Mouse (Mus musculus): ENCODE results near the gene Lsp1. TPM values are rescaled to one million over a fixed set of nuclear protein-coding genes. Genes with fewer than 3 reads are reported as not detected.

The Lsp1 gene
- polyA plus RNA-seq, 1 experiment: 159 TPM

DNA sequence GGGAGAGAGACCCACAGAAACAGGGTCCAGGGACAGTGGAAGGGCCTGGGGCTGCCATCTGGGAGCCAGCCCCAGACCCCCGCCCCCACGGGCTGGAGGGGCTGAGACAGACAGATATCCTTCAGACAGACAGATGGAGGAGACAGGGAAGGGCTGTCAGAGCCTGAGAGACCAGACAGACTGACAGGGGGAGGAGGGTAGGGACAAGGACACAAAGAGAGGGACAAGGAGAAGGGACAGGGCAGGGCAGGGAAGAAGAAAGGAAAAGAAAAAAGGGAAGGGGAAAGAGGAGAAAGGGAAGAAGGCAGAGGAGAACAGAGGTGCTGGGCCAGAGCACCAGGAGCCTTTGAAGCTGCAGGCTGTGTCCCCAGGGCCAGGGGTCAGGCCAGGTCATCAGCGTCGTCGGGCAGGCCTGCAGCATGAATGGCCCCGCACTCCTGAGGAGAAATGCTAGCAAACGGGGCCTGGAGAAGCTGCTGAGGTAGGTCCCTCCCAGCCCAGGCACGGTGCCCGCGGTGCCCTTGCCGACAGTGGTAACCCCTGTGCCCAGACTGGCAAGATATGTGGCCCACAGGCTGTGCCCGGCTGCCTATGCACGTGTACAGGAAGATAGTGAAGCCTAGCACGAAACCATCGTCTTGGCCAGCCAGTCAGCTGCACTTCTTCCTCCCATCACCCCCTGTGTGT lies 11.4 kb downstream of the Lsp1 start:
- TF ChIP-seq POLR2A (IDR thresholded peaks at IDR 0.05; ENCODE audit: low read depth, low read length) (peak; percentile 8), CTCF (IDR thresholded peaks at IDR 0.05; ENCODE audit: borderline replicate concordance, insufficient read depth, low read length) (no peak)
- peak overlapping the region; percentile 97 for H3K27ac ChIP-seq (ENCODE audit: insufficient read depth, low read length)
- peaks cover 19% of the 10 kb centered on the region for H3K4me1 ChIP-seq (ENCODE audit: control insufficient read depth, insufficient read depth, low read length)
- peak overlapping the region; percentile 25 for H3K4me3 ChIP-seq (ENCODE audit: insufficient read depth, low read length)

DNA sequence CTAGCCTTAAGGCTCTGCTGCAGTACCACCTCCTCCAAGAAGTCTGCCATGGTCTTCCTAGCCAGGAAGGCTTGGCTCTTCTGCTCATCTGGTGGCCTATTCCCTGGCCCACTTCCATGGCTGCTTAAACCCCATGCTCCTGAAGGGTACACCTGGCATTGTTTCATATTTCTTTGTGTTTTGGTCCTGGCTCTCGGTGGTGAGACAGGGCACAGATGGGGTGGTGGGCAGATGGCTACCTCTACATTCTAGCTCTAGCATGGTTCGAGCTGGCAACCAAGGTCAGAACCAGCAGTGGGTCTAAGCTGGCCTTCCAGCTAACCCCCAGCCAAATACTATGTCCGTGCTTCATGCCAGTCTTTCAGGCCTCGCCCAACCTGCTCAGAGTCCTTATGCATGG lies 12.3 kb downstream of the Lsp1 start:
- H3K27ac ChIP-seq (ENCODE audit: insufficient read depth, low read length): peak overlapping the region; percentile 97
- H3K4me1 ChIP-seq (ENCODE audit: control insufficient read depth, insufficient read depth, low read length): peaks cover 19% of the 10 kb centered on the region
- peak overlapping the region; percentile 25 for H3K4me3 ChIP-seq (ENCODE audit: insufficient read depth, low read length)
- no peak for TF ChIP-seq CTCF (IDR thresholded peaks at IDR 0.05; ENCODE audit: borderline replicate concordance, insufficient read depth, low read length)
- no peak for TF ChIP-seq POLR2A (IDR thresholded peaks at IDR 0.05; ENCODE audit: low read depth, low read length)

DNA sequence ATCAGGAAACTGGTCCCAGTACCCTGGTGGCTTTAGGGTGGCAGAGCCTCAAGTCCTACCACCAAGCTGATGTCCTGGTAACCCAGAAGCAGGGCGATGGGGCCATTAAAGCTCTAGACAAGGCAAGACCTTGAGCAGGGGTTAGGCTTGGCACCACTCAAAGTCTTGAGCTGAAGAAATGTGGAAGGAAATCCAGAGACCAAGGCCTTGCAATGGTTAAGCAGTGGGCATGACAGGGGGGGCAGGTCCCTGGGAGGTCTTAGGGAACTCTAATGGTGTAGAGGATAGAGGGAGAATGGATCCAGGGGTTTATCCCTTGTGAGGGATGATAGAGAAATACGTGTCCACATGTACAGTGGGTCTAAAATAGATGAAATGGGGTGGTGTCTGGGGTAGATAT lies 12.9 kb downstream of the Lsp1 start:
- peak overlapping the region; percentile 97 for H3K27ac ChIP-seq (ENCODE audit: insufficient read depth, low read length)
- no peak overlapping the region for H3K4me3 ChIP-seq (ENCODE audit: insufficient read depth, low read length)
- H3K4me1 ChIP-seq (ENCODE audit: control insufficient read depth, insufficient read depth, low read length): peaks cover 19% of the 10 kb centered on the region
- no peak for TF ChIP-seq CTCF (IDR thresholded peaks at IDR 0.05; ENCODE audit: borderline replicate concordance, insufficient read depth, low read length)
- no peak for TF ChIP-seq POLR2A (IDR thresholded peaks at IDR 0.05; ENCODE audit: low read depth, low read length)

DNA sequence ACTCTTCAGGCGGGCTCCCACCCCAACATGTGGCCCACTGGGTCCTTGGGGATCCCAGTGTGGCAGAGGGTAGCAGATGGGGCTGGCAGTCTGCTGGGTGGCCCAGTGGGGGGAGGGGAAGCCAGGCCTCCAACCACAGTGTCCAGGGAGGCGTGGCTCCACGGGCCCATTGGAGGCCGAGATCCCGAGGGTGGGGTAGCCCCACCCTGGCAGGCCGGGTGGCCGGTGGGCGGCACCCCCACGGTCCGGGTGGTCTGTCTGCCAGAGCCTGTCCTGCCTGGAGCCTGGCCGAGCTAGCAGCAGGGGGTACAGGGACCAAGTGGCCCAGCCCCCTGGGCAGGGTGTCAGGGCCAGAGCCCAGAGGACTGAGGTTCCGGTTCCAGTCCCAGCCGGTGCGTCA lies 14.2 kb downstream of the Lsp1 start:
- TF ChIP-seq POLR2A (IDR thresholded peaks at IDR 0.05; ENCODE audit: low read depth, low read length): no peak
- no peak for TF ChIP-seq CTCF (IDR thresholded peaks at IDR 0.05; ENCODE audit: borderline replicate concordance, insufficient read depth, low read length)
- Histone ChIP-seq H3K27ac (ENCODE audit: insufficient read depth, low read length) (peak overlapping the region; percentile 55), H3K4me1 (ENCODE audit: control insufficient read depth, insufficient read depth, low read length) (peaks cover 19% of the 10 kb centered on the region), H3K4me3 (ENCODE audit: insufficient read depth, low read length) (no peak overlapping the region)

DNA sequence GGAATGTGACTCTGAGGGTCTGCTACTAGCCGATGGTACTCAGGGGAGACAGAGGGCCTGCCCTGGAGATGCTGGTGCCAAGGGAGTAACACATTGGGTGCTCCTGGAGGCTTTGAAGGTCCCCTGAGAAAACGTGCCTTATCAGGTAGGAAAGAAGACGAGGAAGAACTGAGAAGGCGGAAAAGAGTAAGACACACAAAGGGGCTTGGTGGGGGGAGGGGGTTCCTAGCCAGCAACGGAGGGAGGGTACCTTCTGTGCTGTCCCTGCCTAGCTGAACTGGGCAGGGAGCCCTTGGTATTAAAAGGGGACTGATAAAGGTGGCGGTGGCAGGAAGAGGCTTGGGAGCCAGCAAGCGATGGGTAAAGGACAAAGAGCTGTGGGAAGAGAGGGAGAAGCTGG lies 15.0 kb downstream of the Lsp1 start:
- TF ChIP-seq CTCF (IDR thresholded peaks at IDR 0.05; ENCODE audit: borderline replicate concordance, insufficient read depth, low read length) (no peak), POLR2A (IDR thresholded peaks at IDR 0.05; ENCODE audit: low read depth, low read length) (no peak)
- Histone ChIP-seq H3K27ac (ENCODE audit: insufficient read depth, low read length) (peak overlapping the region; percentile 55), H3K4me1 (ENCODE audit: control insufficient read depth, insufficient read depth, low read length) (peaks cover 17% of the 10 kb centered on the region), H3K4me3 (ENCODE audit: insufficient read depth, low read length) (peak overlapping the region; percentile 8)

DNA sequence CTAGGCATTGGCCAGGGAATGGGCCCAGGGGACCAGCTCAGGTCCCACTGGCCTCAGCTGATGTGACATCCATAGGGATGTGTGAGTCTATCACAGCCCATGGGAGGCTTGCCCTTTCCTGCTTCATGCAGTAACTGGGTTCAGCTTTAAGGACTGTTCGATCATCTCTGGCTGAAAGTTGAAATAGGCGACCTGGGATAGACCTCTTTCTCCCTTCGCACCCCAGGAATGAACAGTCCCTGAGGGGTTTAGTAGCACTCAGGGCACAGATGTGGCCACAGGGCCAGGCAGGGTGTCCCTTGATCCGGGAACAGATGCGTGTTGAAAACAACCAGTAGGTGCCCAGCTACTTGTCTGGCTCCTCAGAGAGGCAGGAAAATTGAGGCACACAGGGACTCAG lies 15.7 kb downstream of the Lsp1 start:
- H3K27ac ChIP-seq (ENCODE audit: insufficient read depth, low read length): peak overlapping the region; percentile 55
- peaks cover 22% of the 10 kb centered on the region for H3K4me1 ChIP-seq (ENCODE audit: control insufficient read depth, insufficient read depth, low read length)
- H3K4me3 ChIP-seq (ENCODE audit: insufficient read depth, low read length): peak overlapping the region; percentile 8; the same call in 1 of the 2 replicates
- TF ChIP-seq CTCF (IDR thresholded peaks at IDR 0.05; ENCODE audit: borderline replicate concordance, insufficient read depth, low read length) (no peak), POLR2A (IDR thresholded peaks at IDR 0.05; ENCODE audit: low read depth, low read length) (no peak)

DNA sequence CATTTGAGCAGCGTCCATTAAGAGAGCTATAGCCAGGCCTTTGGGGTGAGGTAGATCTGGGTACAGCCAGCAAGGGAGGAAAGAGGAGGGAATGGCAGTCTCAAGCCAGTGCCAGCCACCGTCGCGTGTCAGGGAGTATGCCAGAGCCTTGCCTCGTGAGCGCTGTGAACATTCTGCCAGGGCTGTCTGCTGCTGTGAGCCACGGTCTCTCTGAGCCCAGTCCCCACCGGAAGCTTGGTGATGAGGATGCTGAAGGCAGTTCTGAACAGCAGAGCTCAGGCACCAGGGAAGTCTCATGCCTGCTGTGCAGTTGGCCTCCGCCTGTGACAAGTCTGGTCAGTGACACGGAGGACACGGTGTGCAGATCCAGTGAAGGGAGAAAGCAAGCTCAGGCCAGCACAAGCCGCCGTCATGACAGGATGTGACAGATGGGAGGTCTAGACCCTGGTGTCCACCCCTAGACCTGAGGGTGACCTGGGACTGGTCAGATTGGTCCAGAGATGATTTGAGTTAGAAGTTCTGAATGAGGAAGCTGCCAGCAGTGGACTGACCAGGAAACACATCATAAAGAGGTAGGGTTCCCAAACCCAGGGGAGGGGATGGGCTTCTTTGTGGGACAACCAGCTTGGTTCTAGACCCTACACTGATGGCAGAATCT lies 16.3 kb downstream of the Lsp1 start:
- H3K4me3 ChIP-seq (ENCODE audit: insufficient read depth, low read length): no peak overlapping the region
- TF ChIP-seq CTCF (IDR thresholded peaks at IDR 0.05; ENCODE audit: borderline replicate concordance, insufficient read depth, low read length): no peak
- 0 out of 2 replicates have a peak, but pooled peaks have one; percentile 11 for TF ChIP-seq POLR2A (IDR thresholded peaks at IDR 0.05; ENCODE audit: low read depth, low read length)
- peak overlapping the region; percentile 55 for H3K27ac ChIP-seq (ENCODE audit: insufficient read depth, low read length)
- H3K4me1 ChIP-seq (ENCODE audit: control insufficient read depth, insufficient read depth, low read length): peaks cover 22% of the 10 kb centered on the region

DNA sequence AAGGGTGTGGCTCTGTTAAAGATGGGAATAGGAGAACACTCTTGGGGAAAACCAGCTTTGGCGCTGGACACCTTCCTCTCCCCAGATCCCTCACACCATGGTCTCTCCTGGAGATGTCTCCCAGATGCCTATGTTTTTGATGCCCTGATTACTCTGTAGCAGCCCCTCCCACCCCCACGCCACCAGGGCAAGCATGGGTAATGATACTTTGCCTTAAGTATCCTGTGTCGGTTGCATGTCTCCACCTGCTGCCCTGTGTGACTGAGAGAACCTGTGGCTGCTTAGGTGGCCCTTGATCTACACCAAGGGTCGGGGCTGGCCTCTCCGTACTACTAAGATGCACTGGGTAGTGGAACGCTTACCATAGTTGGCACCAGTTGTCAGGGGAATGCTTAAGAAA lies 17.4 kb downstream of the Lsp1 start:
- H3K4me1 ChIP-seq (ENCODE audit: control insufficient read depth, insufficient read depth, low read length): peaks cover 22% of the 10 kb centered on the region
- no peak overlapping the region for H3K4me3 ChIP-seq (ENCODE audit: insufficient read depth, low read length)
- H3K27ac ChIP-seq (ENCODE audit: insufficient read depth, low read length): peak overlapping the region; percentile 55; the same call in 1 of the 2 replicates
- no peak for TF ChIP-seq CTCF (IDR thresholded peaks at IDR 0.05; ENCODE audit: borderline replicate concordance, insufficient read depth, low read length)
- TF ChIP-seq POLR2A (IDR thresholded peaks at IDR 0.05; ENCODE audit: low read depth, low read length): no peak

DNA sequence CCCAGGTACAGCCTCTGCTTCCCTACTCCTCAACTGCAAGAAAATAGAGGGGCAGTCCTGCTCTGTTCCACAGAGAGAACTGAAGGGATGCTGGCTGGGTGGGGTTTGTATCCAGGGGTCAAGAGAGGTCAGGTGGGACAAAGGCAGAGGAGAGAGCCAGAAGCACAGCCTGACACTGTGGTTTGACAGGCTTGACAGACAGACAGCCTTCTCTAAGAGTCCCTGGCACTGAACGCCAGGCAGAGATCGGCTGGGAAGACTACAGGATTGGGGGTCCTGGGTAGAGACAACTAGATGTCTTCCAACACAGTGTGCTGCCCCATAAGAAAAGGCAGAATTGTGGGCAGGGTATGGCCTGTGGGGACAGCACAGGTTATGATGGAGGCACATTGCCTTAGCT lies 18.0 kb downstream of the Lsp1 start:
- no peak for TF ChIP-seq POLR2A (IDR thresholded peaks at IDR 0.05; ENCODE audit: low read depth, low read length)
- TF ChIP-seq CTCF (IDR thresholded peaks at IDR 0.05; ENCODE audit: borderline replicate concordance, insufficient read depth, low read length): no peak
- H3K27ac ChIP-seq (ENCODE audit: insufficient read depth, low read length): peak overlapping the region; percentile 12
- no peak overlapping the region for H3K4me3 ChIP-seq (ENCODE audit: insufficient read depth, low read length)
- peaks cover 26% of the 10 kb centered on the region for H3K4me1 ChIP-seq (ENCODE audit: control insufficient read depth, insufficient read depth, low read length)

DNA sequence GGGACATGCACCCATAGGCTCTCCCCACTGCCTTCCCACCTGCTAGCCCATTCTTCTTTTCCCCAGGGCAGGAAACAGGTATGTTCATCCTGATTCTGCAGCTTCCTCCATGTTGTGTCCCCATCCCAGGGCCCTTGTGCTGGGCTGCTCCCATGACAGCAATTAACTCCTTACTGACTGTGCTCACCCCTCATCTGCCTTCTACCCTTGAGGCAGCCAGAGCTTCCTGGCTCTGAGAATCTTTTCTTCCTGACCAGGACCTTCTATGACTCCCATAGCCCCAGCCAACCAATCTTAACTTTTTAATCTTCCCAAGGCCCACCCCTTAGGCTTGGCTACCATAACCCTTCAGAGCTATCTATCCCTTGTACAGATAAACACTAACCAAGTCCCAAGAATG lies 18.7 kb downstream of the Lsp1 start:
- H3K4me1 ChIP-seq (ENCODE audit: control insufficient read depth, insufficient read depth, low read length): peaks cover 30% of the 10 kb centered on the region
- H3K27ac ChIP-seq (ENCODE audit: insufficient read depth, low read length): peak overlapping the region; percentile 96; the same call in 1 of the 2 replicates
- H3K4me3 ChIP-seq (ENCODE audit: insufficient read depth, low read length): no peak overlapping the region
- TF ChIP-seq POLR2A (IDR thresholded peaks at IDR 0.05; ENCODE audit: low read depth, low read length) (no peak), CTCF (IDR thresholded peaks at IDR 0.05; ENCODE audit: borderline replicate concordance, insufficient read depth, low read length) (no peak)

Measured in embryonic fibroblast, embryonic 13.5 days (primary cell).